Mouse (Mus musculus): ENCODE results near the gene Gm266. TPM values are rescaled to one million over a fixed set of nuclear protein-coding genes. Genes with fewer than 3 reads are reported as not detected.

The Gm266 gene
- total and polyA plus RNA-seq, 3 experiments = not detected

- Histone ChIP-seq H3K4me2 (ENCODE audit: insufficient read depth, low read depth, poor library complexity, severe bottlenecking) (no peak overlapping the region; the same call in 1 of the 2 replicates), H3K9me3 (replicated peaks; ENCODE audit: low read length) (peaks cover 9% of the 10 kb centered on the region), H3K4me1 (ENCODE audit: control insufficient read depth in 1 of 2, insufficient read depth in 2 of 2) (peaks cover 33 to 62% of the 10 kb centered on the region in 2 experiments), H3K27me3 (replicated peaks) (peaks cover 23% of the 10 kb centered on the region), H3K79me2 (replicated peaks; ENCODE audit: control insufficient read depth, extremely low read depth, insufficient read depth, poor library complexity, severe bottlenecking) (no peaks in the 10 kb centered on the region), H3K36me3 (replicated peaks in 1 of 2; ENCODE audit: control insufficient read depth in 1 of 2, insufficient read depth in 1 of 2, low read length in 1 of 2) (no peaks in the 10 kb centered on the region), H3K4me3 (replicated peaks in 1 of 3; ENCODE audit: low read depth in 2 of 3, low read length in 2 of 3, poor library complexity in 1 of 3) (no peak overlapping the region), H3K9ac (ENCODE audit: insufficient read depth, low read depth) (no peak overlapping the region), H3K27ac (ENCODE audit: insufficient read depth, low read depth) (no peak overlapping the region)
- dilution Hi-C loops (cut with MboI; ENCODE audit: extremely low pct_ligation_motif_present, extremely low pct_unique_long_range_greater_than_20kb, low sequenced_read_pairs) (no loop called here), in situ Hi-C loops (cut with MboI; ENCODE audit: low pct_ligation_motif_present, low pct_unique_long_range_greater_than_20kb, low sequenced_read_pairs) (no loop called here)
- peak; percentile 75 for TF ChIP-seq BHLHE40 (IDR thresholded peaks at IDR 0.05; ENCODE audit: low read depth, low read length)
- no peak for TF ChIP-seq ZKSCAN1 (IDR thresholded peaks at IDR 0.05; ENCODE audit: borderline replicate concordance, low read depth, low read length)
- peak; percentile 62 for TF ChIP-seq ETS1 (conservative IDR thresholded peaks at IDR 0.05; ENCODE audit: low read depth, low read length)
- DNase-seq (ENCODE audit: extremely low read depth) = no peak
Measured at GRCm38 (mm10) chr12:111436640-111437039, 49.0 kb downstream of the Gm266 start.

DNA sequence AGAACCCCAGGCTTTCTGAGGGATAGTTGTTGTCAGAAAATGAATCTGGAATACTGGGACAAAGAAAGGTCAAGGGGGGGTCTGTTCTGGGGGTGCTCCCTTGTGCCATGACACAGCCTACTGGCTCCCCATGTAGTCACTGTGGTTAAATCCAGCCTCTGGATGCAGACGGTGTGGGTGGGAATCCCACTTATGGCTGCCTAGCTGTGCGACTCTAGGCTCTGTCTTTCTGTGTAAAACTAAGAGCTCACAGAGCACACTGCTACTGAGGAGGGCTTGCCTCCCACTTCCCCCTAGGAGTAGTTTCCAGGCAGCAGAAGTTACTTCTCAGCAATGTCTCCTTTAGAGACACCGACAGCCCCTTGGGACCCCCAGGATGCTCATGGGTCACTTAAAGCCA lies 49.5 kb downstream of the Gm266 start:
- TF ChIP-seq NRF1 (IDR thresholded peaks at IDR 0.05; ENCODE audit: low read depth, low read length) = no peak
- TF ChIP-seq IRF4 (IDR thresholded peaks at IDR 0.05; ENCODE audit: low read depth, low read length) = peak; percentile 39; the same call in 1 of the 2 replicates
- TF ChIP-seq E2F4 (IDR thresholded peaks at IDR 0.05; ENCODE audit: insufficient replicate concordance, low read depth, low read length) = no peak
- TF ChIP-seq SMC3 (IDR thresholded peaks at IDR 0.05; ENCODE audit: low read depth, low read length) = no peak
- no peak for TF ChIP-seq RCOR1 (conservative IDR thresholded peaks at IDR 0.05; ENCODE audit: low read depth, low read length)
- no peak for TF ChIP-seq CHD1 (IDR thresholded peaks at IDR 0.05; ENCODE audit: low read depth, low read length)
- no peak for TF ChIP-seq MYC (IDR thresholded peaks at IDR 0.05; ENCODE audit: low read depth, low read length)
- Histone ChIP-seq H3K4me3 (replicated peaks in 1 of 3; ENCODE audit: low read depth in 2 of 3, low read length in 2 of 3, poor library complexity in 1 of 3) (no peak overlapping the region), H3K36me3 (replicated peaks in 1 of 2; ENCODE audit: control insufficient read depth in 1 of 2, insufficient read depth in 1 of 2, low read length in 1 of 2) (no peaks in the 10 kb centered on the region), H3K4me1 (ENCODE audit: control insufficient read depth in 1 of 2, insufficient read depth in 2 of 2) (peaks cover 33 to 58% of the 10 kb centered on the region in 2 experiments), H3K27me3 (replicated peaks) (peaks cover 27% of the 10 kb centered on the region), H3K9me3 (replicated peaks; ENCODE audit: low read length) (peaks cover 9% of the 10 kb centered on the region), H3K4me2 (ENCODE audit: insufficient read depth, low read depth, poor library complexity, severe bottlenecking) (no peak overlapping the region), H3K27ac (ENCODE audit: insufficient read depth, low read depth) (no peak overlapping the region), H3K79me2 (replicated peaks; ENCODE audit: control insufficient read depth, extremely low read depth, insufficient read depth, poor library complexity, severe bottlenecking) (no peaks in the 10 kb centered on the region), H3K9ac (ENCODE audit: insufficient read depth, low read depth) (no peak overlapping the region)
- dilution Hi-C loops (cut with MboI; ENCODE audit: extremely low pct_ligation_motif_present, extremely low pct_unique_long_range_greater_than_20kb, low sequenced_read_pairs) = no loop called here
- in situ Hi-C loops (cut with MboI; ENCODE audit: low pct_ligation_motif_present, low pct_unique_long_range_greater_than_20kb, low sequenced_read_pairs) = no loop called here
- DNase-seq (ENCODE audit: extremely low read depth) = peak; percentile 41

- H3K27me3 ChIP-seq (replicated peaks) = peaks cover 31% of the 10 kb centered on the region
- dilution Hi-C loops (cut with MboI; ENCODE audit: extremely low pct_ligation_motif_present, extremely low pct_unique_long_range_greater_than_20kb, low sequenced_read_pairs) (no loop called here), in situ Hi-C loops (cut with MboI; ENCODE audit: low pct_ligation_motif_present, low pct_unique_long_range_greater_than_20kb, low sequenced_read_pairs) (no loop called here)
- no peak overlapping the region for H3K27ac ChIP-seq (ENCODE audit: insufficient read depth, low read depth)
- H3K4me1 ChIP-seq (ENCODE audit: control insufficient read depth in 1 of 2, insufficient read depth in 2 of 2) = peaks cover 37 to 69% of the 10 kb centered on the region in 2 experiments
- H3K9ac ChIP-seq (ENCODE audit: insufficient read depth, low read depth) = no peak overlapping the region
- peaks cover under 1% of the 10 kb centered on the region for H3K9me3 ChIP-seq (replicated peaks; ENCODE audit: low read length)
- peak overlapping the region in 1 of 3 experiments; percentile 27 for H3K4me3 ChIP-seq (replicated peaks in 1 of 3; ENCODE audit: low read depth in 2 of 3, low read length in 2 of 3, poor library complexity in 1 of 3)
- H3K36me3 ChIP-seq (replicated peaks in 1 of 2; ENCODE audit: control insufficient read depth in 1 of 2, insufficient read depth in 1 of 2, low read length in 1 of 2) = no peaks in the 10 kb centered on the region
- TF ChIP-seq KAT2A (IDR thresholded peaks at IDR 0.05; ENCODE audit: insufficient replicate concordance, low read length) = 0 out of 2 replicates have a peak, but pooled peaks have one; percentile 52
- TF ChIP-seq MEF2A (IDR thresholded peaks at IDR 0.05; ENCODE audit: borderline replicate concordance, low read depth, low read length) = peak; percentile 75; the same call in 1 of the 2 replicates
- peak; percentile 45 for TF ChIP-seq CHD2 (IDR thresholded peaks at IDR 0.05; ENCODE audit: low read length)
- peak; percentile 72 for TF ChIP-seq IRF4 (IDR thresholded peaks at IDR 0.05; ENCODE audit: low read depth, low read length)
- TF ChIP-seq RCOR1 (conservative IDR thresholded peaks at IDR 0.05; ENCODE audit: low read depth, low read length) = 0 out of 2 replicates have a peak, but pooled peaks have one; percentile 57
- TF ChIP-seq BHLHE40 (IDR thresholded peaks at IDR 0.05; ENCODE audit: low read depth, low read length) = peak; percentile 72
- TF ChIP-seq GABPA (IDR thresholded peaks at IDR 0.05; ENCODE audit: insufficient replicate concordance, low read depth, low read length) = no peak
- no peak for TF ChIP-seq JUND (conservative IDR thresholded peaks at IDR 0.05; ENCODE audit: low read depth, low read length)
- TF ChIP-seq ETS1 (conservative IDR thresholded peaks at IDR 0.05; ENCODE audit: low read depth, low read length) = peak; percentile 75
- 0 out of 2 replicates have a peak, but pooled peaks have one; percentile 64 for TF ChIP-seq MAZ (IDR thresholded peaks at IDR 0.05; ENCODE audit: low read depth, low read length)
- peak; percentile 69; the same call in 1 of the 2 replicates for TF ChIP-seq TCF12 (IDR thresholded peaks at IDR 0.05; ENCODE audit: low read depth, low read length)
- TF ChIP-seq EP300 (IDR thresholded peaks at IDR 0.05; ENCODE audit: low read length) = peak; percentile 81
- TF ChIP-seq MYC (IDR thresholded peaks at IDR 0.05; ENCODE audit: low read depth, low read length) = no peak
- DNase-seq (ENCODE audit: extremely low read depth) = peak; percentile 83
- no peaks in the 10 kb centered on the region for H3K79me2 ChIP-seq (replicated peaks; ENCODE audit: control insufficient read depth, extremely low read depth, insufficient read depth, poor library complexity, severe bottlenecking)
- H3K4me2 ChIP-seq (ENCODE audit: insufficient read depth, low read depth, poor library complexity, severe bottlenecking) = no peak overlapping the region
Measured at GRCm38 (mm10) chr12:111434745-111435327, 50.8 kb downstream of the Gm266 start.
